Mouse (Mus musculus): ENCODE measurements around the gene Coro1c. TPM values are rescaled to one million over a fixed set of nuclear protein-coding genes. Genes with fewer than 3 reads are reported as not detected.

The Coro1c gene
- polyA plus RNA-seq, 1 experiment from 2014 or later, result 329 TPM

DNA sequence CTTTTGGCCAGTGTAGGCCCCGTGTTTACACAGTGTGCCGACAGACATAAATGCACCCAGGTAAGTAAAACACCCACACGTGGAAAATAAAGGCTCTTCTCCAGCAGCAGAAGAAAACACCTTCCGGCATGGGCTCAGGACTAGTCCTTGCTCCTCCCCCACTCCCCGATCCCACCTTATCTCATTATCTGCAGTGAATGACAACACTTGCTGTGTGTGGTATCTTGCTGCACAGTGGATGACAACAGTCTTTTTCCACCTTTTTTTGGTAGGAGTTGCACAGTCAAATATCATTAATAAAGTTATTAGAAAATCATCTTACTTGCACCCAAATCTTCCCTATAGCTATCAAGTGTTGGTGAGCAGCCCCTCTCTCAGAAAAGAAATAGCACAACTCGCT, 43.6 kb downstream of the Coro1c start:
- Histone ChIP-seq H3K4me3 (ENCODE audit: inconsistent target) (no peak overlapping the region), H3K79me2 (ENCODE audit: inconsistent target) (peaks cover 100% of the 10 kb centered on the region), H3K36me3 (ENCODE audit: inconsistent target) (peaks cover 49% of the 10 kb centered on the region), H3K27ac (no peak overlapping the region)
- WGBS (ENCODE audit: missing documents), result 94% methylated on average over 6 of the region's 6 CpGs

GRCm38 (mm10) chr5:113863994-113864393, 44.6 kb downstream of the Coro1c start:
- Histone ChIP-seq H3K36me3 (ENCODE audit: inconsistent target) (peaks cover 49% of the 10 kb centered on the region), H3K79me2 (ENCODE audit: inconsistent target) (peaks cover 100% of the 10 kb centered on the region), H3K4me3 (ENCODE audit: inconsistent target) (no peak overlapping the region), H3K27ac (no peak overlapping the region)
- WGBS (ENCODE audit: missing documents), result 98% methylated on average over 12 of the region's 12 CpGs

- peaks cover 100% of the 10 kb centered on the region for H3K79me2 ChIP-seq (ENCODE audit: inconsistent target)
- H3K27ac ChIP-seq, result no peak overlapping the region
- WGBS (ENCODE audit: missing documents), result 100% methylated on average over 4 of the region's 4 CpGs
- peaks cover 50% of the 10 kb centered on the region for H3K36me3 ChIP-seq (ENCODE audit: inconsistent target)
- no peak overlapping the region for H3K4me3 ChIP-seq (ENCODE audit: inconsistent target)
Measured at GRCm38 (mm10) chr5:113862418-113862817, 46.1 kb downstream of the Coro1c start.

DNA sequence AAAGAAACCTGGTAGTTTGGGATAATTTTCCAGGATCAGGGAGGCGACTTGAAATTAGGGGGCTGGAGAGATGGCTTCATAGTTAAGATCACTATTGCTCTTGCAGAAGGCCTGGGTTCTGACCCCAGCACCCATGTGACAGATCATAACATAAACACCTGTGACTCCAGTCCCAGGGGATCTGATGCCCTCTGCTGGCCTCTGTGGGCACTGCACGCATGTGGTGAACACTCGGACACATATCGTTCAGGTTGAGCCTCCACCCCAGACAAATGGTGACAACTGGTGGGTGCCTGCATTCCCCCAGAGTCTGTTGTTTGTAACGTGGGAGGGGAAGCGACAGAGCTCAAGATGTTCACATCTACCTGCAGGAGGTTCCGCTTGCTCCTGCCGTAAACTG, 47.3 kb downstream of the Coro1c start:
- Histone ChIP-seq H3K79me2 (ENCODE audit: inconsistent target) (peaks cover 100% of the 10 kb centered on the region), H3K36me3 (ENCODE audit: inconsistent target) (peaks cover 56% of the 10 kb centered on the region), H3K27ac (no peak overlapping the region), H3K4me3 (ENCODE audit: inconsistent target) (no peak overlapping the region)
- 97% methylated on average over 8 of the region's 8 CpGs for WGBS (ENCODE audit: missing documents)

DNA sequence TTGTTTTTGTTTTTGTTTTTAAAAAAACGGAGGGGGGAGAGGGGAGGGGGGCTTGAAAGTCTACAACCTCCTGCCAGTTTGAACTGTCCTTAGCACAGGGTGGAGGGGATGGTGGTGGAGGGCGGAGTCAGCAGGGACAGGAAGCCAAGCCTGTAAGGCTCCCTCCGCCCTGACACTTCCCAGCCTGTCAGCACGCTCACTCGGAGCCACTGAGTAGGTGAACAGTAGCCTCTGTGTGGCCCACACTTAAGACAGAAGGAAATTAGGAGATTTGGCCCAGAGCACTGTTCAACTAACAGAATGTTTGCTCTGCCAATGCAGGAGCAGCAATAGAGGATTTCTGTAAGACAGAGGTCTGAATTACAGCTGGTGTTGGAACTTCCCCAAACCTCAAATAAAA, 49.6 kb downstream of the Coro1c start:
- H3K27ac ChIP-seq, result peak overlapping the region; percentile 52
- no peak overlapping the region for H3K4me3 ChIP-seq (ENCODE audit: inconsistent target)
- peaks cover 35% of the 10 kb centered on the region for H3K36me3 ChIP-seq (ENCODE audit: inconsistent target)
- 17% methylated on average over 5 of the region's 5 CpGs for WGBS (ENCODE audit: missing documents)
- peaks cover 100% of the 10 kb centered on the region for H3K79me2 ChIP-seq (ENCODE audit: inconsistent target)

- H3K4me3 ChIP-seq (ENCODE audit: inconsistent target), result no peak overlapping the region
- H3K79me2 ChIP-seq (ENCODE audit: inconsistent target), result peaks cover 100% of the 10 kb centered on the region
- H3K27ac ChIP-seq, result peak overlapping the region; percentile 52
- H3K36me3 ChIP-seq (ENCODE audit: inconsistent target), result peaks cover 31% of the 10 kb centered on the region; the same call in 1 of the 2 replicates
- 71% methylated on average over 10 of the region's 10 CpGs for WGBS (ENCODE audit: missing documents)
Measured at GRCm38 (mm10) chr5:113858550-113858949, 50.0 kb downstream of the Coro1c start.

GRCm38 (mm10) chr5:113857631-113858030, 50.9 kb downstream of the Coro1c start:
- WGBS (ENCODE audit: missing documents), result 84% methylated on average over 8 of the region's 8 CpGs
- H3K36me3 ChIP-seq (ENCODE audit: inconsistent target), result peaks cover 27% of the 10 kb centered on the region; the same call in 1 of the 2 replicates
- peaks cover 100% of the 10 kb centered on the region for H3K79me2 ChIP-seq (ENCODE audit: inconsistent target)

DNA sequence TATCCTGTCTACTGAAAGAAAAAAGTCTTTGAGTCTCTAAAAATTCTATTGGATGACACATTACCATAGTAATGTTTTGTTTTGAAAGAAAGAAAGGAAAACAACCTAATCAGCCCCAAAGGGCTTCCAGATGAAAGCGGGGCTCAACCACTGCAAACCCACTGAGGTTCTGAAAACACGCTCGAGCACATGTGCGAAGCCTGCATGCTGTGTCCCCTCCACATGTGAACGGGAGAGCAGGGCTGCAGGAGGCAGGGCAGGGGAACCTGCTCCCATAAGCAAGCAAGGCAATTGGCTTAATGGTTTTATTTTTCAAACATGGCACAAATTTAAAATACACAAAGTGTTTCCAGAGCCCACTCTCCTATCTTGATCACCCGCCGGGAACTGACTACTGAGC, 51.9 kb downstream of the Coro1c start:
- H3K27ac ChIP-seq, result no peak overlapping the region
- peaks cover 100% of the 10 kb centered on the region for H3K79me2 ChIP-seq (ENCODE audit: inconsistent target)
- H3K4me3 ChIP-seq (ENCODE audit: inconsistent target), result no peak overlapping the region
- peaks cover 28% of the 10 kb centered on the region for H3K36me3 ChIP-seq (ENCODE audit: inconsistent target)
- 91% methylated on average over 7 of the region's 7 CpGs for WGBS (ENCODE audit: missing documents)

More at GRCm38 (mm10) chr5:113857631-113858030, 50.9 kb downstream of the Coro1c start:
- Histone ChIP-seq H3K27ac (no peak overlapping the region), H3K4me3 (ENCODE audit: inconsistent target) (no peak overlapping the region)

- Histone ChIP-seq H3K36me3 (ENCODE audit: inconsistent target) (peaks cover 36% of the 10 kb centered on the region), H3K4me3 (ENCODE audit: inconsistent target) (no peak overlapping the region), H3K27ac (no peak overlapping the region), H3K79me2 (ENCODE audit: inconsistent target) (peaks cover 100% of the 10 kb centered on the region)
- 93% methylated on average over 3 of the region's 3 CpGs for WGBS (ENCODE audit: missing documents)
Measured at GRCm38 (mm10) chr5:113855696-113856095, 52.9 kb downstream of the Coro1c start.

DNA sequence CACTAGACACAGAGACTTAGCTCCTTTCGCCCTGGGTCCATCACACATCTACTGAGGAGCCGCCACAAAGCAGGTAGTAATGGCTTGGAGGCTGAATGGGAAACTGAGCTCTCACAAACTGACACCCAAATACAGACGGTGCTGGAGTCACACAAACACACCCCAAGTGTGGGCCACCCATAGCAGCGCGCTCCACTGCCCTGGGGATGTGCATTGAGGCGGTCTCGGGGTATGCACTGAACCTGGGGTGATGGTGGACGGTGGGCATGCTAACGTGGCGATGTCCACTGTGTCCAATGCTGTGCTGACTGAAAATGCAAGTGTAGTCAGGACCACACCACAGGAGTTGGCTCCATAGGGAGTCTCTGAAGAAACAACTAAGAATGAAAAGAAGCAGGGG, 53.4 kb downstream of the Coro1c start:
- H3K79me2 ChIP-seq (ENCODE audit: inconsistent target), result peaks cover 100% of the 10 kb centered on the region
- no peak overlapping the region for H3K27ac ChIP-seq
- H3K4me3 ChIP-seq (ENCODE audit: inconsistent target), result no peak overlapping the region
- H3K36me3 ChIP-seq (ENCODE audit: inconsistent target), result peaks cover 41% of the 10 kb centered on the region
- WGBS (ENCODE audit: missing documents), result 93% methylated on average over 10 of the region's 10 CpGs

DNA sequence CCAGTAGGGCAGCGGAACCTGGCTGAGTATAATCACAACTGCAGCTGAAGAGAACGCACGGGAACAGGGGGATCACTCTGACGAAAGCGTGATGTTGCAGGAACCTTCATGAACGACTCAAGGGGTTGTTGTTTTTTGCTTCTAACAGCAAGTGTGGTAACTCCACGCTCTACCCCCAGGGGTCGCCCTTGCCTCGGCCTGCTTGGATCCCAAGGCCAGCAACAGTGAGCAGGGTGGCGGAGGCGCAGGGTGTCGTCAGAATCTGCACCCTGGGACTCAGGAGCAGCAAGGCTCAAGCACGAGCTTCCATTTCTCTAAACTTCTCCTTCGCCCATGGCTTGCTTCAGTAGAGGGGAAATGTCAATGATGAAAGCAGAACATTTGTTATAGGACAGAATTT, 54.1 kb downstream of the Coro1c start:
- peaks cover 100% of the 10 kb centered on the region for H3K79me2 ChIP-seq (ENCODE audit: inconsistent target)
- WGBS (ENCODE audit: missing documents), result 17% methylated on average over 14 of the region's 14 CpGs
- peaks cover 48% of the 10 kb centered on the region for H3K36me3 ChIP-seq (ENCODE audit: inconsistent target)
- no peak overlapping the region for H3K27ac ChIP-seq
- H3K4me3 ChIP-seq (ENCODE audit: inconsistent target), result no peak overlapping the region

DNA sequence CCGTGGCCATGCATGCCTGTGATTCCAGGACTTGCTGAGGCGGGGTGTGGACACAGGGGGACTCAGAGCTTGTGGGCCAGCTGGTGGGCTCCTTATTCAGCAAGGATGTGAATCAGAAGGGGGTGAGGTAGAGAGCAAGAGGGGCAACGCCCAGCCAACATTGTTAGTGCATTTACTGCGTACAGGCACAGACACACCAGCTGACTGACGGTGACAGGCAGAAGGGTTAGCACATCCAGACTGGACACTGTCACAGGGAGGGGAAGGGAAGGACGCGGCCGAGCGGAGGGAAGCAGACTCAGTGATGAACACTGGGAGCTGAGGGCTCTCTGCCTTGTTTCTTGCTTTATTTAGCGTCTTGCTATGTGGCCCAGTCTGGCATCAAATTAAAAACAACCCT, 55.0 kb downstream of the Coro1c start:
- Histone ChIP-seq H3K27ac (no peak overlapping the region), H3K36me3 (ENCODE audit: inconsistent target) (peaks cover 54% of the 10 kb centered on the region), H3K79me2 (ENCODE audit: inconsistent target) (peaks cover 99% of the 10 kb centered on the region), H3K4me3 (ENCODE audit: inconsistent target) (no peak overlapping the region)
- WGBS (ENCODE audit: missing documents), result 95% methylated on average over 10 of the region's 10 CpGs

GRCm38 (mm10) chr5:113852463-113852862, 56.1 kb downstream of the Coro1c start:
- Histone ChIP-seq H3K27ac (no peak overlapping the region), H3K36me3 (ENCODE audit: inconsistent target) (peaks cover 64% of the 10 kb centered on the region), H3K79me2 (ENCODE audit: inconsistent target) (peaks cover 98% of the 10 kb centered on the region), H3K4me3 (ENCODE audit: inconsistent target) (no peak overlapping the region)
- WGBS (ENCODE audit: missing documents), result 95% methylated on average over 7 of the region's 7 CpGs

GRCm38 (mm10) chr5:113850680-113851230, 57.8 kb downstream of the Coro1c start:
- H3K27ac ChIP-seq, result no peak overlapping the region
- H3K4me3 ChIP-seq (ENCODE audit: inconsistent target), result no peak overlapping the region
- peaks cover 91% of the 10 kb centered on the region for H3K79me2 ChIP-seq (ENCODE audit: inconsistent target)
- 94% methylated on average over 8 of the region's 8 CpGs for WGBS (ENCODE audit: missing documents)
- H3K36me3 ChIP-seq (ENCODE audit: inconsistent target), result peaks cover 69% of the 10 kb centered on the region

DNA sequence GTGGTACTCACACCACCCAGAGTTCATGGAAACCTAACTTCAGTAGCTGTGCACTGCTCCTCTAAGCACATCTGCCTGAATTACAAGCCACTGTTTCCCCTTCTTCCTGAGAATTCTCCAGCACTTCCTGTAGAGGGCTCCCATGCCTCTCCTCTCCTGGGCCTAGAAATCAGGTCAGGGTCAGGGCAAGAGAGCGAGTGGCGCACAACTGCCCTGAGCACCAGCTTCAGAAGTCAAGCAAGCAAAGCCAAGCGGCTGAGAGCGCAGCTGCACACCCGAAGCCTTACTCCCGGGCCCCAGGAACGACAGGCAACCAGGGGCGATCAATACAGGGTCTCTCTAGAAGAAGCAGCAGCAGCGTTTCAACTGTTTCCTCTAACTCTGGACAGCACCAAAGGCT, 60.9 kb downstream of the Coro1c start:
- H3K36me3 ChIP-seq (ENCODE audit: inconsistent target), result peaks cover 90% of the 10 kb centered on the region
- no peak overlapping the region for H3K4me3 ChIP-seq (ENCODE audit: inconsistent target)
- H3K27ac ChIP-seq, result no peak overlapping the region
- 84% methylated on average over 9 of the region's 9 CpGs for WGBS (ENCODE audit: missing documents)
- H3K79me2 ChIP-seq (ENCODE audit: inconsistent target), result peaks cover 88% of the 10 kb centered on the region

DNA sequence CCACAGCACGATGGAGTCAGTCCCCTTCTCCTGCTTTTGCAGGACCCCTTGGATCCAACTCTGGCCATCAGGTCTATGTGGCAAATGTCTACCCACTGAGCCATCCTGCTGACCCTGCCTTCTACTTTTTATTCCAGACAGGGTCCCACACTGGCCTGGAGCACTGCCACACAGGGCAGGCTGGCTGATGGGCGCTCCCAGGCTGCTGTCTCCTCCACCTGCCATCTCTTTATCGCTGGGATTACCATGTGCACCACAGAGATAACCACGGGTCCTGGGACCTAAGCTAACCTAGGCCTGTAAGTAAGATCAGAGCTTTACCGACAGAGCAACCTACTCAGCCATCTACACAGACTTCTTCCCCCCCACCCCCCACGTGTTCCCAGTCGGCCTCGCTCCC, 61.9 kb downstream of the Coro1c start:
- Histone ChIP-seq H3K36me3 (ENCODE audit: inconsistent target) (peaks cover 80% of the 10 kb centered on the region), H3K4me3 (ENCODE audit: inconsistent target) (no peak overlapping the region), H3K79me2 (ENCODE audit: inconsistent target) (peaks cover 78% of the 10 kb centered on the region), H3K27ac (no peak overlapping the region)
- 81% methylated on average over 4 of the region's 8 CpGs for WGBS (ENCODE audit: missing documents)
